In the genomic region with DNA sequence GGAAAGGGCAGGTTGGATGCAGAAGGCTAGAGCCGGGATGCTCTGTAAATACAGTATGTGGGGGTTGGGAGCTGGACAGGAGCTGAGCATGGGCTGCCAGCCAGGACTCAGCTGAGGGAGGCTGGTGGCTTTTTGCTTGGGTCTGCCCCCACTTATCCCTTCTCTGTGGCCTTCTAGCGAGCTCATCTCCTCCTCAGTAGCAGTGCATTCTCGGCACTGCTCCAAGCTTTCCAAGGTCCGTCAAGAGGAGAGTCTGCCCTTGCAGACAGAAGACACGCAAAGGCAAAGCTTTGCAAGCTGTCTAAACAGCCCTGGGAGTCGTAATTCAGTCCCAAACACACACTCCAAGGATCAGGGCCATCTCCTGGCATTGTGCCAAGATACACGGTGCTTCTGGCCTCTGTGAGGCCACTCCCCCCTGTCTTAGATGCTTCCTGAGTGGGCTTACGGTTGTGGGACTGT, we compare ENCODE assay signal across 10 mouse cellular contexts. TPM values are rescaled to one million over a fixed set of nuclear protein-coding genes. Genes with fewer than 3 reads are reported as not detected.
DNase-seq lines count a peak whose midpoint lies in the region; ATAC-seq lines count a peak whose summit lies in the region.
"Had no signal": no experiment of that assay in that cellular context is flagged by ENCODE, and none has a peak within 500 bp of the region (broad histone marks: within the 10 kb centered on the region; RNA-seq: fewer than 3 reads in every experiment).

No protein-coding gene starts in this region.

- no peaks in the 10 kb centered on the region for H3K9me3 ChIP-seq in heart, embryonic 11.5 days (replicated peaks; ENCODE audit: control insufficient read depth, low read length)
- H3K9me3 ChIP-seq in neural tube, embryonic 11.5 days (ENCODE audit: control insufficient read depth, low read length) = no peaks in the 10 kb centered on the region
- H3K9me3 ChIP-seq in intestine, embryonic 15.5 days = no peaks in the 10 kb centered on the region
- H3K9me3 ChIP-seq: limb, embryonic 15.5 days had no signal

- ATAC-seq in heart, embryonic 11.5 days (replicated peaks; ENCODE audit: insufficient number of reproducible peaks, low FRiP score, low TSS enrichment) = peak; percentile 55; the same call in 1 of the 2 replicates
- no peak for ATAC-seq in neural tube, embryonic 11.5 days (ENCODE audit: insufficient read depth, low FRiP score, low TSS enrichment)
- peak; percentile 88 for ATAC-seq in intestine, embryonic 15.5 days

- H3K4me2 ChIP-seq in heart, embryonic 11.5 days = peak overlapping the region; percentile 14; the same call in 1 of the 2 replicates
- no peak overlapping the region for H3K4me2 ChIP-seq in neural tube, embryonic 11.5 days (ENCODE audit: low read depth)
- peak overlapping the region; percentile 14; the same call in 1 of the 2 replicates for H3K4me2 ChIP-seq in intestine, embryonic 15.5 days (replicated peaks)
- H3K4me2 ChIP-seq: limb, embryonic 15.5 days had no signal

- no peak overlapping the region for H3K4me3 ChIP-seq in heart, embryonic 11.5 days (ENCODE audit: low read depth, low read length)
- H3K4me3 ChIP-seq in neural tube, embryonic 11.5 days (ENCODE audit: low read depth, low read length) = no peak overlapping the region
- H3K4me3 ChIP-seq in intestine, embryonic 15.5 days (replicated peaks) = no peak overlapping the region
- H3K4me3 ChIP-seq: limb, embryonic 15.5 days had no signal

- H3K36me3 ChIP-seq in heart, embryonic 11.5 days (ENCODE audit: control insufficient read depth, insufficient read depth, low read length) = no peaks in the 10 kb centered on the region
- no peaks in the 10 kb centered on the region for H3K36me3 ChIP-seq in neural tube, embryonic 11.5 days (ENCODE audit: control insufficient read depth, insufficient read depth, low read length)
- no peaks in the 10 kb centered on the region for H3K36me3 ChIP-seq in intestine, embryonic 15.5 days
- H3K36me3 ChIP-seq: limb, embryonic 15.5 days had no signal

- WGBS in heart, embryonic 11.5 days (ENCODE audit: insufficient replicate concordance) = 31% methylated on average over 8 of the region's 8 CpGs
- 33% methylated on average over 8 of the region's 8 CpGs for WGBS in neural tube, embryonic 11.5 days
- 13% methylated on average over 8 of the region's 8 CpGs for WGBS in intestine, embryonic 15.5 days

- no peak overlapping the region for H3K9ac ChIP-seq in heart, embryonic 11.5 days (ENCODE audit: low read depth, low read length)
- H3K9ac ChIP-seq in neural tube, embryonic 11.5 days (ENCODE audit: low read length) = no peak overlapping the region
- H3K9ac ChIP-seq in intestine, embryonic 15.5 days = no peak overlapping the region
- H3K9ac ChIP-seq: limb, embryonic 15.5 days had no signal

- no peak for DNase-seq in heart, adult 11 months
- DNase-seq in neural tube, embryonic 11.5 days (ENCODE audit: low spot score) = peak; percentile 33
- no peak for DNase-seq in neural tube, embryonic 10.5 days (ENCODE audit: extremely low spot score, low spot score)
- peak; percentile 5 for DNase-seq in yolk sac, embryonic 10.5 days (ENCODE audit: low spot score)
- DNase-seq in thymus, postnatal 10 days (ENCODE audit: low spot score in 2 of 2) = no peak
- DNase-seq in layer of hippocampus, postnatal 14 days (ENCODE audit: low spot score in 2 of 2) = no peak
- DNase-seq: heart, adult 18-20 months had no signal

- H3K4me1 ChIP-seq in heart, embryonic 11.5 days (ENCODE audit: control insufficient read depth, insufficient read depth, low read length) = peaks cover 7% of the 10 kb centered on the region
- no peaks in the 10 kb centered on the region for H3K4me1 ChIP-seq in neural tube, embryonic 11.5 days (ENCODE audit: control insufficient read depth, insufficient read depth, low read length)
- H3K4me1 ChIP-seq in intestine, embryonic 15.5 days (replicated peaks) = peaks cover 16% of the 10 kb centered on the region

- H3K27me3 ChIP-seq in heart, embryonic 11.5 days (ENCODE audit: control insufficient read depth, insufficient read depth, low read length) = no peaks in the 10 kb centered on the region
- no peaks in the 10 kb centered on the region for H3K27me3 ChIP-seq in neural tube, embryonic 11.5 days (ENCODE audit: control insufficient read depth, insufficient read depth, low read length)
- no peaks in the 10 kb centered on the region for H3K27me3 ChIP-seq in intestine, embryonic 15.5 days (replicated peaks)
- H3K27me3 ChIP-seq: limb, embryonic 15.5 days had no signal

- H3K27ac ChIP-seq in heart, embryonic 11.5 days (ENCODE audit: low read depth, low read length) = no peak overlapping the region
- no peak overlapping the region for H3K27ac ChIP-seq in neural tube, embryonic 11.5 days (ENCODE audit: low read depth, low read length)
- peak overlapping the region; percentile 33; the same call in 1 of the 2 replicates for H3K27ac ChIP-seq in intestine, embryonic 15.5 days
- H3K27ac ChIP-seq: limb, embryonic 15.5 days had no signal

RNA-seq across cellular contexts. Expression of a gene that starts 33.0 kb away (rescaled TPM):
- polyA plus RNA-seq in heart, embryonic 11.5 days (2014; fragmentation: Nextera tagmentation; extraction: Ambion mirVana) = not detected in 2 replicates
- polyA plus RNA-seq in neural tube, embryonic 11.5 days (2014; fragmentation: Nextera tagmentation; extraction: Ambion mirVana) = not detected in 2 replicates
- not detected in 2 replicates for polyA plus RNA-seq in intestine, embryonic 15.5 days (2015; fragmentation: Nextera tagmentation; extraction: Ambion mirVana)
- not detected for total RNA-seq in layer of hippocampus, postnatal 14 days (2021)
- total RNA-seq: heart, adult 18-20 months had no signal
- polyA plus RNA-seq: limb, embryonic 15.5 days had no signal

Comparison
In these comparisons a context has a peak if more than half of its experiments do, and no peak if none do; other contexts are left out.
1. DNase-seq: peak in neural tube, embryonic 11.5 days (single experiment) and yolk sac, embryonic 10.5 days (single experiment); none in heart, adult 11 months (single experiment), neural tube, embryonic 10.5 days (single experiment), thymus, postnatal 10 days (0 of 2) and layer of hippocampus, postnatal 14 days (0 of 2).